Mouse (Mus musculus) C2C12 (cell line): ENCODE measurements at regions not wholly inside any gene's neighbourhood (a gene's known extent, or its start where the extent isn't known, plus 50 kb on each side); places are given as distances from the start of the nearest gene placed in this dataset.

Source experiments
- H3K27me3 ChIP-seq: one replicate; pipeline ENCODE4 v1.6.1; 2011; ENCODE audit not compliant: control insufficient read depth, insufficient read depth, insufficient read length
- H3K36me3 ChIP-seq: one replicate; pipeline ENCODE4 v1.6.1; 2011; ENCODE audit not compliant: control insufficient read depth, insufficient read depth
- H3K4me3 ChIP-seq: one replicate; pipeline ENCODE4 v1.5.1; 2011; ENCODE audit warnings: mild to moderate bottlenecking, control low read depth; ENCODE audit not compliant: poor library complexity, insufficient read depth, severe bottlenecking
- H3K79me2 ChIP-seq: one replicate; pipeline ENCODE4 v1.6.1; 2011; ENCODE audit not compliant: control insufficient read depth, insufficient read depth
- H3K79me3 ChIP-seq: one replicate; pipeline ENCODE4 v1.6.1; 2011; ENCODE audit warnings: low read depth, control low read depth
- H3ac ChIP-seq: one replicate; pipeline ENCODE3; 2011; ENCODE audit warnings: low read depth; ENCODE audit not compliant: control insufficient read depth, insufficient read length
- CEBPB ChIP-seq: IDR thresholded peaks from one replicate; pipeline ENCODE4 v1.6.1; 2011; ENCODE audit warnings: low read depth, mild to moderate bottlenecking, control low read depth, moderate library complexity
- CTCF ChIP-seq: IDR thresholded peaks from one replicate; pipeline ENCODE4 v1.5.1; 2011; ENCODE audit not compliant: control insufficient read depth, insufficient read depth, insufficient read length
- FOSL1 ChIP-seq: IDR thresholded peaks from one replicate; pipeline ENCODE4 v1.8.0; 2011; ENCODE audit warnings: mild to moderate bottlenecking, low read length; ENCODE audit not compliant: poor library complexity, insufficient read depth, severe bottlenecking
- MAX ChIP-seq: IDR thresholded peaks from one replicate; pipeline ENCODE4 v1.6.1; 2011; ENCODE audit warnings: mild to moderate bottlenecking, control low read depth
- MYOD1 ChIP-seq: IDR thresholded peaks from one replicate; pipeline ENCODE4 v1.6.1; 2011; ENCODE audit warnings: low read depth; ENCODE audit not compliant: control insufficient read depth, insufficient read length
- MYOG ChIP-seq: IDR thresholded peaks from one replicate; pipeline ENCODE4 v1.6.1; 2011; ENCODE audit not compliant: control insufficient read depth, insufficient read length; ENCODE audit errors: extremely low read depth
- USF1 ChIP-seq: IDR thresholded peaks from one replicate; pipeline ENCODE4 v1.6.1; 2011; ENCODE audit warnings: low read depth, mild to moderate bottlenecking, control low read depth, moderate library complexity

DNA sequence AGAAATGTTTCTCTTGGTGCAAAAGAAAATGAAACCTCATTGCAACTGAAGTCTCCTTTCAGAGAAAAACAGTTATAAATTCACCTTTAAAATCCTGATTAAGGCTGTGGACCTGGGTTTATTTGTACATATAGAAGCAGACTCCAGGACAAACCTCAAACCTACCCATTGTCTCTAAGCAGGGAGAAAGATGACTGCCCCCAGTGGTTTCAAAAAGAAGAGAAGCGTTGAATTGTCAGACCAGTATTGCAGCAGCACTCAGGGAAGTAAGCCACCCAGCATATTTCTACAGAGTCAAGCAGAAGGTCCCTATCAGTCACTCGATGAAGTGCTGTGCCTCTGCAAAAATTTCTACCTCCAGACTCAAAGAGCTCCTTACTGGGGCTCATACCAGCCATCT is 332.1 kb downstream of the Irx1 start:
- Histone ChIP-seq H3K4me3 (no peak overlapping the region), H3K79me2 (no peaks in the 10 kb centered on the region), H3K36me3 (no peaks in the 10 kb centered on the region), H3ac (no peak overlapping the region), H3K27me3 (no peaks in the 10 kb centered on the region), H3K79me3 (no peaks in the 10 kb centered on the region)
- TF ChIP-seq MYOG = no peak
- no peak for TF ChIP-seq USF1
- no peak for TF ChIP-seq MYOD1
- TF ChIP-seq CEBPB = no peak
- no peak for TF ChIP-seq MAX
- no peak for TF ChIP-seq CTCF
- no peak for TF ChIP-seq FOSL1

DNA sequence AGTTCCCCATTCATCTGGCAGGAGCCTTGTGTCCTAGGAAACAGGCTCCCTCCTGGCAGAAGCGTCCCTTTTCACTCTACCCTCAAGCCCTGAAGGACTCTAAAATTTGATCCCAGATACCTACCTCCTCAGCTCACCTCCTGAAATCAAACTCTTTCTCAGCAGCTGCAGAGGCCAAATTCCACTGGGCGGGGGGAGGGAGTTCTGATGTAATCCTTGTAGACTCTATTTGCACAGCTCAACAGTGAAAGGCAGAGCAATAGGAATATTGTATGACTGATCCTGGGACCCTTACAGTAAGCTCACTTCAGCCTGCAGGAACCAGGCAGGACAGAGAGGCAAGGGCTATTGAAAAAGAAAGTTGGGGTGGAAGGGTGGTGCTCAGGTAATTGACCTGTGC is 346.3 kb downstream of the Irx1 start:
- Histone ChIP-seq H3K79me3 (no peaks in the 10 kb centered on the region), H3K36me3 (no peaks in the 10 kb centered on the region), H3K27me3 (no peaks in the 10 kb centered on the region), H3ac (no peak overlapping the region), H3K4me3 (no peak overlapping the region), H3K79me2 (no peaks in the 10 kb centered on the region)
- TF ChIP-seq MYOG = no peak
- no peak for TF ChIP-seq MYOD1
- TF ChIP-seq FOSL1 = no peak
- TF ChIP-seq CTCF = no peak
- TF ChIP-seq CEBPB = no peak
- no peak for TF ChIP-seq USF1
- no peak for TF ChIP-seq MAX

DNA sequence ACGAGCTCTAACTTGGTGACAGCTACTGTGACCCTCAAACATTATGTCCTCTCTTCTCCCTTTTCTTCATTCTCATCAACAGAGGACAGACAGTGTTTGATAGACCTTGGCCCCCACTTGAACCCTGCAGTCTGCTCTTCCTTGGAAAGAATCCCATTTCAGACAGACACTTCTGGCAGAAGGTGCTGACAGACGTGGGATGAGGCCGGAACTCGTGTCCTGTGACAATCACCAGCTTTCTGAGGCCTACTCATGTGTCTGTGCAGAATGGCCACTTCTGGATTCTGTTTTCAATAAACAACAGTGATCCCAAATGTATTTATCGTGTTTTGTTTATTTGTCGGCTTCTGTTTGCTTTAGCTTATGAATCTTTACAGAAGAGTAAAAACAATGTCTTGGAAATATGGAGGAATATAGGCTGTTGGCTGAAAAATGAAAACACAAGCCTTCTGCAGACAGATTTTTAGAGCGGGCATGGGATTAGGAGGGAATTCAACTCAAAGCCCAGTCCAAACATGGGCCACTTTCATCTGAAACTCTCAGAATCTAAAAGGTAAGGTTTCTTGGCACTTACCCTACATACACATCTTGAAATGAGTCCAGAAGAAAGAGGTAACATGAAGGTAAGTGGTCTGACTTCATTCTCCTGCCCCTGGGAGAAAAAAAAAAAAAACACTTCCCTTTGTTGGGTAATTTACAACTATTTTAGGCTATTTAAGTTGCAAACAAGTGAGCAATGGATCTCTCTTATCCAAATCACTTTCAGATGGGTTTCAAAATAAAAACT is 350.9 kb downstream of the Irx1 start:
- Histone ChIP-seq H3K79me3 (no peaks in the 10 kb centered on the region), H3ac (no peak overlapping the region), H3K27me3 (no peaks in the 10 kb centered on the region), H3K36me3 (no peaks in the 10 kb centered on the region), H3K4me3 (no peak overlapping the region), H3K79me2 (no peaks in the 10 kb centered on the region)
- no peak for TF ChIP-seq FOSL1
- no peak for TF ChIP-seq MYOG
- no peak for TF ChIP-seq USF1
- no peak for TF ChIP-seq CEBPB
- TF ChIP-seq MYOD1 = no peak
- TF ChIP-seq MAX = no peak
- TF ChIP-seq CTCF = no peak

DNA sequence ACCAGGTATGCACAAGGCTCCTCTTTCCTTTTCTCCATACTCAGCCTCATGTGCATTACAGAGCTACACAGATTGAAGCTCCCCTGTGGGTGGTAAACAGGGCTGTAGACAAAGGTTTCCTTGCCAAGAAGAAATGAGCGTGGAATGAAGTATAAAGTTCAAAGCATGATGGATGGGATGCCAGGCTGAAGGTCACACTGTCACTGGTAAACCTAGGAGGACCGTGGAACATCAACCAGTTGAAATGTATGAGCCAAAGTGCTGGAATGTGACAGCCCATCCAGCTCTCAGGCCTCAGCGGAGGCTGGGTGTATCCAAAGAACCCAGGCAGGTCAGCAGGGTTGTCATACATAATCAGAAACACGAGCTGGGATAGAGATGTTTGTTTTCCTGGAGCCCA is 381.0 kb downstream of the Irx1 start:
- no peaks in the 10 kb centered on the region for H3K36me3 ChIP-seq
- H3K4me3 ChIP-seq = no peak overlapping the region
- no peaks in the 10 kb centered on the region for H3K79me2 ChIP-seq
- TF ChIP-seq MYOG = no peak
- no peak for TF ChIP-seq FOSL1
- TF ChIP-seq MAX = no peak
- no peak for TF ChIP-seq CTCF
- no peak for TF ChIP-seq CEBPB
- no peak for TF ChIP-seq MYOD1
- TF ChIP-seq USF1 = no peak
- H3K79me3 ChIP-seq = no peaks in the 10 kb centered on the region
- H3ac ChIP-seq = no peak overlapping the region
- no peaks in the 10 kb centered on the region for H3K27me3 ChIP-seq

DNA sequence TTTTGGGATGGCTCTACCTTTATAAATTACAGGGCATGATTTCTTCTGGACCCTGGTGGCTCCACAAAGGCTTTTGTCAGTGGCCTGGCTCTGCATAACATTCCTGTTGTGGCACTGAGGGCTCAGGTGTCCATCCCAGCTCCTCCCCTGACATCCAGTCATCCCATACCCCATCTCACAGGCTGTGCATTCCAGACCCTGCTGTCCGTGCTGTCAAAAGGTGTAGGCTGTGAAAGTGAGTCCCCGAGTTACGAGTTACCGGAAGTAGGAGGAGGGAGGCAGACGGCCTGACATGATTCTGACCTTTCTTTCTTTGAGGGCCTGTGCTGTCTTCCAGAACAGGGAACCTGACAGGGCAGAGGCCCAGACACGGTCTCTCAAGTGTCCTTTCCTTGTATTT is 397.6 kb downstream of the Irx1 start:
- Histone ChIP-seq H3K27me3 (no peaks in the 10 kb centered on the region), H3K4me3 (no peak overlapping the region), H3K79me3 (no peaks in the 10 kb centered on the region), H3K79me2 (no peaks in the 10 kb centered on the region), H3K36me3 (no peaks in the 10 kb centered on the region), H3ac (no peak overlapping the region)
- TF ChIP-seq CTCF = no peak
- no peak for TF ChIP-seq USF1

DNA sequence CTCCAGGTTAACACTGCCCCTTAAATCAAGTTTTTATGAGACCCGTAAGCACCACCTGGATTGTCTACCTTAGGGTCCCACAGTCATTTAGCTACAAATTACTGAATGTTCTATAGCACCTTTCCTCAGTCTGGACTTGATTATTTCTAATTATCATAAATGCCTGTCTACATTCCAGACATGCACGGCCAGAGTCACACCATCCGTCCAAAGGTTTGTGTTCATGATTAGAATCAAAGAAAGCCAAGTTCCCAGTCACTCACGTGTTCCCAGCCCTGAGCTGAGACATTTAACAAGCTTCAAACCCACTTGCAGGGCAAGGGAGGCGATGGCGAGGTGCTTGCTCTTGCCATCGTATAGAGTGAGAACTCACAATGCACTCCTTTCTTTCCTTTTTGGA is 398.1 kb downstream of the Irx1 start:
- H3K79me3 ChIP-seq = no peaks in the 10 kb centered on the region
- H3K27me3 ChIP-seq = no peaks in the 10 kb centered on the region
- no peaks in the 10 kb centered on the region for H3K79me2 ChIP-seq
- H3K4me3 ChIP-seq = no peak overlapping the region
- TF ChIP-seq FOSL1 (no peak), MYOG (no peak), MYOD1 (no peak), CTCF (no peak), USF1 (no peak), MAX (no peak), CEBPB (no peak)
- H3ac ChIP-seq = no peak overlapping the region
- no peaks in the 10 kb centered on the region for H3K36me3 ChIP-seq
